Mouse (Mus musculus) CD4-positive naive resting alpha-beta T cell, adult 57 days (primary cell): ENCODE data around the gene Nos2. TPM values are rescaled to one million over a fixed set of nuclear protein-coding genes. Genes with fewer than 3 reads are reported as not detected.

Source experiments
- total RNA-seq: library from RNA; stranded (reverse); gene quantifications from one replicate; pipeline ENCODE4 v1.2.4, GENCODE M21; 2023

The Nos2 gene
- not detected for total RNA-seq

GRCm38 (mm10) chr11:78920411-78920939 is at the start of gene Nos2:
Gene Nos2, plus strand, starts transcription at chr11:78920787.

DNA sequence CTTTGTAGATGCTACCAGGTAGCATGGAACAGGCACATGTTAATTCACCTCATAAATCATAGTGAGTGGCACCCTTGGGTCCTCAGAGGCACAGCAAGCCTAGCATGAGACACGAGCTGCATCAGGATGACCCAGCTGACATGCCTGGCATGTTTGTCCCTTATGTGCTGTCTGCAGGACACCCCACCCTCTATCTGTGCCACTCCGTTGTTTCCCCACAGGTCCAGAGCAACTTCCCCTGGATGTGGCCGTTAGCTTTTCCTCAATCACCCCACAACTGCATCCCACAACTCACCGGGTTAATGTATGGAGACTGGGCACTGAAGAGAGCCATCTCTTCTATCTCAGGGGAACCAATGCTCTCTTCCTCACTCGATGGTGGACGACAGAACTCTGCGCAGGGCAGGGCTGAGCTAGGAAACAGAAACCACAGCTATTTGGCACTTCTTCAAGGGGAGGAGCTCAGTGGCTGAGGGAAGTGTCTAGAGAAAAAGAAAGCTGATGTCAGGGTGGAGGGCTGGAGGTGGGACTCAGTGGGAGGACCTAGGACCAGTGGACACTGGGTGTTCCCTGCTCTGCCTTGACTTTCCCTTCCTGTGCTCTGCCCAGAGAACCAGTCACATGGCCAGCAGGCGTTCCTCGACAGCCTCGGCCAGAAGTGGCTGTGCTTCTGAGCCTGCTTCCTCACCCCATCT is 64.0 kb downstream of the Nos2 start, which contains the start of gene Lgals9:
Gene Lgals9, minus strand, starts transcription at position 464 of the 695 bp plus-strand sequence.

Other genes starting within 250 kb of the Nos2 start
- gene Nlk, start 223.4 kb upstream of the Nos2 start, total RNA-seq: 78.6 TPM
- gene Ccnq, start 169.1 kb upstream of the Nos2 start, total RNA-seq: 21.3 TPM
- 4.4 TPM for gene Lyrm9, start 94.2 kb upstream of the Nos2 start, total RNA-seq
- 125 TPM for gene Lgals9, start 64.2 kb downstream of the Nos2 start, total RNA-seq
- gene Ksr1, start 225.6 kb downstream of the Nos2 start, total RNA-seq: 18.3 TPM